Mouse (Mus musculus): ENCODE results near the gene Camkmt. TPM values are rescaled to one million over a fixed set of nuclear protein-coding genes. Genes with fewer than 3 reads are reported as not detected.

The Camkmt gene
- polyA plus RNA-seq, 2 experiments = 0.77 to 3.0 TPM

- H3K4me2 ChIP-seq (ENCODE audit: low read depth) = no peak overlapping the region
Measured at GRCm38 (mm10) chr17:85463497-85464392, 373.4 kb downstream of the Camkmt start.

GRCm38 (mm10) chr17:85464466-85465411 is 374.4 kb downstream of the Camkmt start:
- WGBS (ENCODE audit: insufficient replicate concordance) = 4% methylated on average over 40 of the region's 40 CpGs
- no peak overlapping the region for H3K4me2 ChIP-seq (ENCODE audit: low read depth)

More at GRCm38 (mm10) chr17:85463497-85464392, 373.4 kb downstream of the Camkmt start:
- 13% methylated on average over 22 of the region's 22 CpGs for WGBS (ENCODE audit: insufficient replicate concordance)
- Histone ChIP-seq H3K36me3 (replicated peaks; ENCODE audit: control insufficient read depth, insufficient read depth, low read depth) (no peaks in the 10 kb centered on the region), H3K9ac (replicated peaks) (no peak overlapping the region), H3K27me3 (ENCODE audit: control insufficient read depth, insufficient read depth, low read length) (peaks cover 53% of the 10 kb centered on the region), H3K4me1 (replicated peaks; ENCODE audit: control insufficient read depth in 2 of 2, insufficient read depth in 2 of 2, low read length in 1 of 2) (no peaks in the 10 kb centered on the region), H3K4me3 (ENCODE audit: insufficient read depth in 1 of 2, low read depth in 2 of 2, low read length in 2 of 2) (no peak overlapping the region), H3K27ac (no peak overlapping the region), H3K9me3 (ENCODE audit: control insufficient read depth, low read length) (no peaks in the 10 kb centered on the region)
- TF ChIP-seq EP300 (IDR thresholded peaks at IDR 0.05; ENCODE audit: low read depth) (no peak), CTCF (IDR thresholded peaks at IDR 0.05; ENCODE audit: low read depth) (no peak)
- no peak for DNase-seq (ENCODE audit: low read depth in 3 of 3, low spot score in 3 of 3)
- ATAC-seq (ENCODE audit: insufficient read depth) = no peak

GRCm38 (mm10) chr17:85469776-85470175 is 379.4 kb downstream of the Camkmt start:
- no peak for ATAC-seq (ENCODE audit: insufficient read depth)
- 40% methylated on average over 4 of the region's 4 CpGs for WGBS (ENCODE audit: insufficient replicate concordance)
- TF ChIP-seq EP300 (IDR thresholded peaks at IDR 0.05; ENCODE audit: low read depth) (no peak), CTCF (IDR thresholded peaks at IDR 0.05; ENCODE audit: low read depth) (peak; percentile 28; the same call in 1 of the 2 replicates)
- H3K9me3 ChIP-seq (ENCODE audit: control insufficient read depth, low read length) = no peaks in the 10 kb centered on the region
- H3K27me3 ChIP-seq (ENCODE audit: control insufficient read depth, insufficient read depth, low read length) = peaks cover 40% of the 10 kb centered on the region
- no peak overlapping the region for H3K27ac ChIP-seq
- no peak for DNase-seq (ENCODE audit: low read depth in 3 of 3, low spot score in 3 of 3)
- no peak overlapping the region for H3K4me3 ChIP-seq (ENCODE audit: insufficient read depth in 1 of 2, low read depth in 2 of 2, low read length in 2 of 2)
- H3K9ac ChIP-seq (replicated peaks) = no peak overlapping the region
- no peak overlapping the region for H3K4me2 ChIP-seq (ENCODE audit: low read depth)
- no peaks in the 10 kb centered on the region for H3K4me1 ChIP-seq (replicated peaks; ENCODE audit: control insufficient read depth in 2 of 2, insufficient read depth in 2 of 2, low read length in 1 of 2)
- no peaks in the 10 kb centered on the region for H3K36me3 ChIP-seq (replicated peaks; ENCODE audit: control insufficient read depth, insufficient read depth, low read depth)

More at GRCm38 (mm10) chr17:85464466-85465411, 374.4 kb downstream of the Camkmt start:
- Histone ChIP-seq H3K9me3 (ENCODE audit: control insufficient read depth, low read length) (no peaks in the 10 kb centered on the region), H3K9ac (replicated peaks) (no peak overlapping the region), H3K36me3 (replicated peaks; ENCODE audit: control insufficient read depth, insufficient read depth, low read depth) (no peaks in the 10 kb centered on the region), H3K4me3 (ENCODE audit: insufficient read depth in 1 of 2, low read depth in 2 of 2, low read length in 2 of 2) (no peak overlapping the region), H3K4me1 (replicated peaks; ENCODE audit: control insufficient read depth in 2 of 2, insufficient read depth in 2 of 2, low read length in 1 of 2) (no peaks in the 10 kb centered on the region), H3K27me3 (ENCODE audit: control insufficient read depth, insufficient read depth, low read length) (peaks cover 46% of the 10 kb centered on the region), H3K27ac (no peak overlapping the region)
- DNase-seq (ENCODE audit: low read depth in 3 of 3, low spot score in 3 of 3) (no peak), ATAC-seq (ENCODE audit: insufficient read depth) (no peak)
- TF ChIP-seq EP300 (IDR thresholded peaks at IDR 0.05; ENCODE audit: low read depth) (no peak), CTCF (IDR thresholded peaks at IDR 0.05; ENCODE audit: low read depth) (no peak)

GRCm38 (mm10) chr17:85472687-85473202 is 382.4 kb downstream of the Camkmt start:
- H3K4me3 ChIP-seq (ENCODE audit: insufficient read depth in 1 of 2, low read depth in 2 of 2, low read length in 2 of 2) = no peak overlapping the region
- 7% methylated on average over 5 of the region's 5 CpGs for WGBS (ENCODE audit: insufficient replicate concordance)
- H3K4me2 ChIP-seq (ENCODE audit: low read depth) = no peak overlapping the region
- H3K27me3 ChIP-seq (ENCODE audit: control insufficient read depth, insufficient read depth, low read length) = peaks cover 24% of the 10 kb centered on the region
- ATAC-seq (ENCODE audit: insufficient read depth) (no peak), DNase-seq (ENCODE audit: low read depth in 3 of 3, low spot score in 3 of 3) (no peak)
- H3K36me3 ChIP-seq (replicated peaks; ENCODE audit: control insufficient read depth, insufficient read depth, low read depth) = no peaks in the 10 kb centered on the region
- TF ChIP-seq EP300 (IDR thresholded peaks at IDR 0.05; ENCODE audit: low read depth) = no peak
- no peaks in the 10 kb centered on the region for H3K9me3 ChIP-seq (ENCODE audit: control insufficient read depth, low read length)
- H3K4me1 ChIP-seq (replicated peaks; ENCODE audit: control insufficient read depth in 2 of 2, insufficient read depth in 2 of 2, low read length in 1 of 2) = no peaks in the 10 kb centered on the region
- H3K27ac ChIP-seq = no peak overlapping the region
- H3K9ac ChIP-seq (replicated peaks) = no peak overlapping the region
